In the genomic region with DNA sequence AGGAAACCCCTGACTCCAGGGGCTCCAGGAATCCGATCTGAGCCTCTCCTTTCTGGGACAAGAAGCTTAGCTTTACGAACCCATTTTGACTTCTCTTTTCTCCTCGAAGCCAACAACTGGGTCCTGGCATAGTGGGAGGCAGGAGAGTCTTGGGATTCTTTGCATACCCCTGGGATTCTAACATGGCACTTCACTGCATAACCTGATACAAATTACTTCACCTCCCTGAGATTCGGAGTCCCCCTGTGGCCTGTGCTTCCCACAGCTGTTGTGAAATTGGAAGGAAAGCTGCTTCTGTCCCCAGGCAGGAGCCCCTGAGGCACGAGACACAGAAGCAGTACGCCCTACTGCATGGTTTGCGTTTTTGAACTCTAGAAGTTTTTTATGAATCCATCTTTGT, we compare ENCODE assay signal across 27 mouse cellular contexts. TPM values are rescaled to one million over a fixed set of nuclear protein-coding genes. Genes with fewer than 3 reads are reported as not detected.
DNase-seq lines count a peak whose midpoint lies in the region; ATAC-seq lines count a peak whose summit lies in the region.
"Had no signal": no experiment of that assay in that cellular context is flagged by ENCODE, and none has a peak within 500 bp of the region (broad histone marks: within the 10 kb centered on the region; RNA-seq: fewer than 3 reads in every experiment).

No protein-coding gene starts in this region.

- H3K4me2 ChIP-seq in limb, embryonic 13.5 days (replicated peaks), result no peak overlapping the region
- H3K4me2 ChIP-seq in embryonic facial prominence, embryonic 14.5 days (ENCODE audit: low read depth, low read length), result no peak overlapping the region
- H3K4me2 ChIP-seq: embryonic facial prominence, embryonic 12.5 days; embryonic facial prominence, embryonic 15.5 days; forebrain, embryonic 12.5 days had no signal

- no peaks in the 10 kb centered on the region for H3K36me3 ChIP-seq in limb, embryonic 13.5 days
- no peaks in the 10 kb centered on the region for H3K36me3 ChIP-seq in limb, embryonic 10.5 days
- H3K36me3 ChIP-seq in embryonic facial prominence, embryonic 14.5 days (ENCODE audit: control insufficient read depth, insufficient read depth, low read length), result no peaks in the 10 kb centered on the region
- H3K36me3 ChIP-seq: embryonic facial prominence, embryonic 12.5 days; embryonic facial prominence, embryonic 15.5 days; forebrain, embryonic 10.5 days; forebrain, embryonic 12.5 days; G1E had no signal

- WGBS in limb, embryonic 13.5 days, result 46% methylated on average over 7 of the region's 7 CpGs
- WGBS in limb, embryonic 10.5 days, result 79% methylated on average over 7 of the region's 7 CpGs
- WGBS in embryonic facial prominence, embryonic 14.5 days, result 30% methylated on average over 7 of the region's 7 CpGs

- H3K9ac ChIP-seq in limb, embryonic 13.5 days, result no peak overlapping the region
- no peak overlapping the region for H3K9ac ChIP-seq in embryonic facial prominence, embryonic 14.5 days (ENCODE audit: low read depth, low read length)
- H3K9ac ChIP-seq: embryonic facial prominence, embryonic 12.5 days; embryonic facial prominence, embryonic 15.5 days; forebrain, embryonic 12.5 days had no signal

- peaks cover 24% of the 10 kb centered on the region for H3K4me1 ChIP-seq in limb, embryonic 13.5 days
- H3K4me1 ChIP-seq in limb, embryonic 10.5 days, result peaks cover 10% of the 10 kb centered on the region
- H3K4me1 ChIP-seq in embryonic facial prominence, embryonic 14.5 days (ENCODE audit: control insufficient read depth, insufficient read depth, low read length), result peaks cover 9% of the 10 kb centered on the region; the same call in 1 of the 2 replicates
- H3K4me1 ChIP-seq: forebrain, embryonic 12.5 days had no signal

- H3K27ac ChIP-seq in limb, embryonic 13.5 days, result no peak overlapping the region; the same call in 1 of the 2 replicates
- no peak overlapping the region for H3K27ac ChIP-seq in limb, embryonic 10.5 days
- peak overlapping the region; percentile 39 for H3K27ac ChIP-seq in embryonic facial prominence, embryonic 14.5 days (replicated peaks; ENCODE audit: low read depth, low read length)
- H3K27ac ChIP-seq: embryonic facial prominence, embryonic 15.5 days; forebrain, embryonic 12.5 days had no signal

- no peaks in the 10 kb centered on the region for H3K27me3 ChIP-seq in limb, embryonic 13.5 days
- no peaks in the 10 kb centered on the region for H3K27me3 ChIP-seq in limb, embryonic 10.5 days (ENCODE audit: low read depth, poor library complexity, severe bottlenecking)
- H3K27me3 ChIP-seq in embryonic facial prominence, embryonic 14.5 days (replicated peaks; ENCODE audit: control insufficient read depth, insufficient read depth, low read length), result no peaks in the 10 kb centered on the region
- H3K27me3 ChIP-seq: embryonic facial prominence, embryonic 12.5 days; embryonic facial prominence, embryonic 15.5 days; forebrain, embryonic 12.5 days had no signal

- peak; percentile 49 for DNase-seq in adrenal gland, postnatal 10 days
- no peak for DNase-seq in adrenal gland, adult (ENCODE audit: inconsistent age in 2 of 2, low spot score in 1 of 2)
- DNase-seq in limb, embryonic 10.5 days (ENCODE audit: low spot score), result no peak
- DNase-seq in embryonic facial prominence, embryonic 14.5 days (ENCODE audit: low spot score), result peak; percentile 59
- peak; percentile 22 for DNase-seq in mesoderm, embryonic 11.5 days (ENCODE audit: low read depth, low spot score)
- no peak for DNase-seq in frontal cortex, adult 2 months (ENCODE audit: extremely low spot score in 1 of 2, low spot score in 1 of 2)
- no peak for DNase-seq in frontal cortex, postnatal 36 days (ENCODE audit: low spot score in 2 of 2)
- DNase-seq: adrenal gland, postnatal 25 days; B cell, adult 2 months; cerebellum, adult 11 months; cerebellum, adult 18-20 months; cerebellum, adult 8-10 months; cerebellum, adult 9-11 months; cerebellum, postnatal 14 days; cerebellum, postnatal 36 days; embryo, embryonic 11 days had no signal

- ATAC-seq in limb, embryonic 13.5 days (ENCODE audit: low FRiP score, low read depth), result peak; percentile 58
- peak; percentile 50 for ATAC-seq in embryonic facial prominence, embryonic 14.5 days (ENCODE audit: low read depth)
- ATAC-seq: CD4-positive, CD25-positive, alpha-beta regulatory T cell, adult 4 months; forebrain, embryonic 14.5 days; forebrain, embryonic 16.5 days had no signal

- H3K4me3 ChIP-seq in limb, embryonic 13.5 days, result no peak overlapping the region
- no peak overlapping the region for H3K4me3 ChIP-seq in limb, embryonic 10.5 days
- no peak overlapping the region for H3K4me3 ChIP-seq in embryonic facial prominence, embryonic 14.5 days (ENCODE audit: low read depth, low read length)
- H3K4me3 ChIP-seq: embryonic facial prominence, embryonic 12.5 days; embryonic facial prominence, embryonic 15.5 days; erythroblast, embryonic 14.5 days; forebrain, embryonic 10.5 days; forebrain, embryonic 12.5 days had no signal

- no peaks in the 10 kb centered on the region for H3K9me3 ChIP-seq in limb, embryonic 13.5 days
- H3K9me3 ChIP-seq in limb, embryonic 10.5 days (replicated peaks), result no peaks in the 10 kb centered on the region
- H3K9me3 ChIP-seq in embryonic facial prominence, embryonic 14.5 days (ENCODE audit: control insufficient read depth, low read length), result no peaks in the 10 kb centered on the region
- H3K9me3 ChIP-seq: embryonic facial prominence, embryonic 12.5 days; embryonic facial prominence, embryonic 15.5 days; forebrain, embryonic 10.5 days; forebrain, embryonic 12.5 days; G1E had no signal

RNA-seq across cellular contexts. Expression of a gene that starts 0.4 kb away (rescaled TPM):
- total RNA-seq in adrenal gland, postnatal 10 days (2021), result under 1 TPM; 0.06 to 0.12 TPM
- polyA plus RNA-seq in limb, embryonic 13.5 days (2015; fragmentation: Nextera tagmentation; extraction: Ambion mirVana), result 0.04 and 0.09 TPM in 2 replicates
- 0.03 TPM in 1 of 2 replicates, not detected in the other for polyA plus RNA-seq in limb, embryonic 10.5 days (2016; fragmentation: Nextera tagmentation; extraction: Ambion mirVana)
- 1.2 and 1.4 TPM in 2 replicates for polyA plus RNA-seq in embryonic facial prominence, embryonic 14.5 days (2014; fragmentation: Nextera tagmentation; extraction: Ambion mirVana)
- 0.02 and 0.32 TPM in 2 replicates for polyA plus RNA-seq in frontal cortex, adult 2 months (2012; rRNA removed)
- total RNA-seq: CH12.LX had no signal
- polyA plus RNA-seq: erythroblast, embryonic 14.5 days; forebrain, embryonic 14.5 days; forebrain, embryonic 16.5 days had no signal

Comparison
In these comparisons a context has a peak if more than half of its experiments do, and no peak if none do; other contexts are left out.
1. DNase-seq: peak in adrenal gland, postnatal 10 days (single experiment), embryonic facial prominence, embryonic 14.5 days (single experiment) and mesoderm, embryonic 11.5 days (single experiment); none in adrenal gland, adult (0 of 2), limb, embryonic 10.5 days (single experiment), frontal cortex, adult 2 months (0 of 2) and frontal cortex, postnatal 36 days (0 of 2).